Mouse (Mus musculus) liver, adult 2 months (tissue): ENCODE data around the gene Capn13.
A peak's percentile ranks its signal among the peaks of the same experiment; 100 is the strongest.

Source experiments
- CTCF ChIP-seq: fragments of 200-500 bp; IDR thresholded peaks from 2 replicates; pipeline ENCODE4 v1.5.1; 2011; ENCODE audit warnings: low read depth, low read length, control low read depth
- POLR2A ChIP-seq: fragments of 200-500 bp; IDR thresholded peaks from 2 replicates; pipeline ENCODE4 v1.6.1; 2011; ENCODE audit warnings: low read length, control low read depth; ENCODE audit not compliant: insufficient read depth; ENCODE audit errors: extremely low read depth

GRCm38 (mm10) chr17:73305622-73306021 lies 95.0 kb downstream of the Capn13 start:
- TF ChIP-seq POLR2A: no peak
- peak; percentile 60; the same call in 1 of the 2 replicates for TF ChIP-seq CTCF
